Mouse (Mus musculus) 3T3-L1 (cell line): ENCODE results near the gene Zbtb38.
A peak's percentile ranks its signal among the peaks of the same experiment; 100 is the strongest.

Source experiments
- DNase-seq: peaks from one replicate; pipeline ENCODE4 v3.0.0-alpha.2; 2015; ENCODE audit warnings: low read depth, low spot score

Gene Zbtb38

GRCm38 (mm10) chr9:96758749-96759597 lies 6.3 kb upstream of the Zbtb38 start:
- peak; percentile 92 for DNase-seq

- DNase-seq: no peak
Measured at GRCm38 (mm10) chr9:96756638-96757435, 4.2 kb upstream of the Zbtb38 start.

GRCm38 (mm10) chr9:96755761-96756160 lies 3.1 kb upstream of the Zbtb38 start:
- no peak for DNase-seq

GRCm38 (mm10) chr9:96754625-96754969 lies 2.0 kb upstream of the Zbtb38 start:
- no peak for DNase-seq

GRCm38 (mm10) chr9:96753921-96754624 lies 1.4 kb upstream of the Zbtb38 start:
- peak; percentile 29 for DNase-seq

GRCm38 (mm10) chr9:96753392-96753791 lies 761 bp upstream of the Zbtb38 start:
- no peak for DNase-seq

GRCm38 (mm10) chr9:96751821-96752602 lies 619 bp downstream of the Zbtb38 start:
- DNase-seq: peak; percentile 66

- DNase-seq: no peak
Measured at GRCm38 (mm10) chr9:96750636-96751035, 2.0 kb downstream of the Zbtb38 start.

- DNase-seq: no peak
Measured at GRCm38 (mm10) chr9:96746527-96746926, 6.1 kb downstream of the Zbtb38 start.

- DNase-seq: no peak
Measured at GRCm38 (mm10) chr9:96744909-96745308, 7.7 kb downstream of the Zbtb38 start.

- DNase-seq: no peak
Measured at GRCm38 (mm10) chr9:96741365-96742085, 11.1 kb downstream of the Zbtb38 start.

- no peak for DNase-seq
Measured at GRCm38 (mm10) chr9:96740712-96741364, 11.8 kb downstream of the Zbtb38 start.

- no peak for DNase-seq
Measured at GRCm38 (mm10) chr9:96739808-96740711, 12.6 kb downstream of the Zbtb38 start.

GRCm38 (mm10) chr9:96738563-96739355 lies 13.9 kb downstream of the Zbtb38 start:
- no peak for DNase-seq

- no peak for DNase-seq
Measured at GRCm38 (mm10) chr9:96735946-96736345, 16.7 kb downstream of the Zbtb38 start.

GRCm38 (mm10) chr9:96733425-96733717 lies 19.3 kb downstream of the Zbtb38 start:
- no peak for DNase-seq

GRCm38 (mm10) chr9:96732644-96733424 lies 19.8 kb downstream of the Zbtb38 start:
- DNase-seq: no peak
